Mouse (Mus musculus): Measurements from ENCODE around the gene Vcam1. TPM values are rescaled to one million over a fixed set of nuclear protein-coding genes. Genes with fewer than 3 reads are reported as not detected.

The Vcam1 gene
- polyA plus RNA-seq, 2 experiments from 2014 or later, result 5.4 to 7.8 TPM

DNA sequence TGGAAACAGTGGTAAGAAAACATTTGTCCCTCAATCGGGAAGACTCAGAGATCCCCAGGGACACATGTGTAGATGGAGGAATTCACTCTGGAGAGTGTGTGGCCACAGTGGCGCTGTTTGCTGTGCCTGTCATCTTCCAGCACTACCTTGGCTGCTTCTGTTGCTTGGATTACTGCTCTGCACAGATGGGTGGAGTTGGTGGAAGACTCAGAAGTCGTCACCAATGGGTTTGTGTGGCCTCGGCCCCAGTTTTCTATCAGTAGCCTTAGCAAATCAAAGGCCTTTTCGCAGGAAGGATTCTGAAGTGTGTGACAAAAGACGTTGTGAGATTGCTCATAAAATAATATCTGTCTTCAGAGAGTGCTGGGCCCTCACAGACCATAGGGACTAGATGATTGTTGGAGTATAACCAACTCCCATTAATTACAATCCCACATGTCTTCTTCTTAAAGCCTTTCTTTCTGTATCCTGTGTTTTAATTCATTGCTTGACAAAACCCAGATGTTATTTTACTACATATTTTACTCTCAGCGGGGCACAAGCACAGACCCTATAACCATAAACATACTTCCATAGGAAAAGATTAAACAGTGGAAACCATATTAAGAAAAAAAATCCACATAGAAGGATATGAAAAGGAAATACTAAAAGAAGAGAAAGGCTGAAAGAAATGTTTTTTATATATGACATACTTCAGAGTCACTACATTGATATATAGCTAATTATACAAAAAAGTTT is 48.4 kb downstream of the Vcam1 start:
- ATAC-seq, result no peak

- ATAC-seq, result no peak
Measured at GRCm38 (mm10) chr3:116080166-116080788, 49.2 kb downstream of the Vcam1 start.

GRCm38 (mm10) chr3:116078490-116078889 is 51.0 kb downstream of the Vcam1 start:
- ATAC-seq, result no peak

DNA sequence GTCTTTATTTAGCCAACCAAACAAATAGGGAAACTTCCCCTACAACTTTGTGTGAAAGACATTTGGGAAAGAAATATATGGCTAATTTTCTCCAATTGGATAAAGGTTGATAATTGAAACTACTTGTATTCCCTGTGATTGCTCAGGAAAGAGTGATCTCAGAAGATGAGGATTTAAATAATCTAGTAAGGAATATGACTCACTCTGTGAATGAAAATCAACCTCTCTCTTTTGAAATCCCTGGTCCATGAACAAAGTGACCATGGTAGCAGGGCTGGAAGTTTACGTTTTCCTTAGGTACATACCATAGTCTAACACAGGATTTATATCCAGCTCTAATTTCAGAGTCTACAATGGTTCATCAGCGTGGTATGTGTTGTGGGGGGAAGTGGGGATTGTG is 52.7 kb downstream of the Vcam1 start:
- ATAC-seq, result no peak

DNA sequence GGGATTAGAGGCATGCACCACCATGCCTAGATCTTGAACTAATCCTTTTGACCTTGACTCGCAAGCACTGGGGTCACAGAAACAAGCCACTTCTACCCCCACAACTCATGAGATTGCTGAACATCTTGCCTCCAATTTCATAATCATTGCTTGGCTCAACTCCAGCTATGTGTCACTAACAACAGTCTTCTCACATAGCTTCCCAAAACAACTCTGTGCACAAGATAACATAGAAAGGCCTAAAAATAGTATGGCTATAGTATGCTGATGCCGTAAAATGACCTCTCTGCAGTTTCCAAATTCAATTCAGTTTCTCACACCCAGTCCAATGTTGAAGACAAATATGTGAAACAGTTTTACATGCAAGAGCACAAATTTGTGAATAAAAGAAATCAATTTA is 56.9 kb downstream of the Vcam1 start:
- ATAC-seq, result no peak

- no peak for ATAC-seq
Measured at GRCm38 (mm10) chr3:116062141-116062540, 67.3 kb downstream of the Vcam1 start.

- no peak for ATAC-seq
Measured at GRCm38 (mm10) chr3:116060320-116060719, 69.2 kb downstream of the Vcam1 start.

Other genes starting within 250 kb of the Vcam1 start
- 100 to 1,000 TPM in 1 of 2 experiments, 10 to 100 TPM in 1; 98.6 to 119 TPM for gene Dph5, start 241.9 kb downstream of the Vcam1 start, polyA plus RNA-seq (2017; shearing (Covaris generic))
- 10 to 100 TPM; 40.5 to 61.6 TPM for gene Slc30a7, start 122.3 kb downstream of the Vcam1 start, polyA plus RNA-seq (2017; shearing (Covaris generic))
- 10 to 100 TPM in 1 of 2 experiments, 1 to 10 TPM in 1; 7.0 to 10.6 TPM for gene Extl2, start 122.2 kb downstream of the Vcam1 start, polyA plus RNA-seq (2017; shearing (Covaris generic))
- gene Gpr88, start 123.8 kb upstream of the Vcam1 start, polyA plus RNA-seq (2017; shearing (Covaris generic)), result not detected

Measured in CD4-positive, CD25-positive, alpha-beta regulatory T cell, adult 4 months (primary cell).